Mouse (Mus musculus) gastrocnemius, postnatal 14 days (tissue): ENCODE results near the gene Gpr18. TPM values are rescaled to one million over a fixed set of nuclear protein-coding genes. Genes with fewer than 3 reads are reported as not detected.

Source experiments
- DNase-seq: peaks from one replicate; pipeline ENCODE4 v3.0.0; 2021; ENCODE audit warnings: mixed read lengths
- intact Hi-C: fragments of 180-260 bp; cut with DNase I; formaldehyde crosslinking; loops from one replicate; pipeline ENCODE4 v1.15.1; 2025; ENCODE audit warnings: low total_unique reads
- long read RNA-seq, 2 experiments: library from polyadenylated mRNA; stranded (forward); transcript quantifications; one replicate each; pipeline ENCODE4 v2.0.0; 2021
- total RNA-seq, 2 experiments: library from RNA; stranded (reverse); gene quantifications; 2 replicates each; pipeline ENCODE4 v1.2.3; 2021

Gene Gpr18
- total RNA-seq, result not detected
- long read RNA-seq, experiment 1, result 0 reads
- long read RNA-seq, experiment 2, result 0 reads

DNA sequence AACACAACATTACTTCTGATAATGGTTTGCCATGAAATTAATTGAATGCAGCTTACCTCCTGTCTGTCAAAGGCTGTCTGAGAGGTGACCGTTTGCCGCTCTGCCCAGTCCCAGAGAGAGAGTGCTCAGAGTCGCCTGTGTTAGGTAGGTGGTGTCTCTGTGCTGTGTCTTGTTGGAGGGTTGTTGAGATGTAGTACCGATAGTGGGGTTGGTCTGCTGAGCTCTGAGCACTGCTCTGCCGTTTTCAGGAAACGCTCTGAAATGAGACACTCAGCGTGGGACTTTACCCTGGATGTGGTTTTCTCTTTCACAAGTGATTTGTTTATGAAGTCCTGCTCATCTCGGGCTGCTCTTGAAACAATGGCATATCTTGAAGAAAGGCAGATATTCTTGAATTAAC, at the start of gene Gpr18:
TSS of gene Gpr18 (minus strand) at position 161 of the 400 bp plus-strand sequence.
- intact Hi-C loops, result loop anchor here (5.0 kb wide), 1 partner anchor 48 kb away; no protein-coding TSS in a partner anchor

DNA sequence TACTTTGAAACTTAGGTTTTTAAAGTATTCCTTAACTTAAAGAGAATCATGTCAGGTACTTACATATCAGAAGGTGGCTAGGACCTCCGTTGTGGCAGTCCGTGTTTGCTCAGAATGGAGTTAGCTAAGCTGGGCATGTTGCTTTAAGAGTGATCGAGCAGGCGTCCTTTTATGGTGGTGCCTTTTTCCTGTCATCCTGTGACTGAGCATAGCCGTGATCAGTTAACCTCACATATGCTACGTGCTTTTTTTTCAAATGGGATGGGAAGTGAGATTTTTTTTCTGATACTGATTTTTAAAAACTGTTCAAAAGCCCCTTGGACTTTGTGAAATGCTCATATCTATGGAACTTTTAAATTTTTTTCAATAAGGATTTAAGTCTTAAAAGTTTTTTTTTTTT, 49.4 kb upstream of the Gpr18 start, which contains the start of gene Gpr183:
TSS of gene Gpr183 (minus strand) at position 206 of the 400 bp plus-strand sequence.
- no peak for DNase-seq
- intact Hi-C loops, result no loop called here

More for the DNA sequence above, at the start of gene Gpr18:
- no peak for DNase-seq

DNA sequence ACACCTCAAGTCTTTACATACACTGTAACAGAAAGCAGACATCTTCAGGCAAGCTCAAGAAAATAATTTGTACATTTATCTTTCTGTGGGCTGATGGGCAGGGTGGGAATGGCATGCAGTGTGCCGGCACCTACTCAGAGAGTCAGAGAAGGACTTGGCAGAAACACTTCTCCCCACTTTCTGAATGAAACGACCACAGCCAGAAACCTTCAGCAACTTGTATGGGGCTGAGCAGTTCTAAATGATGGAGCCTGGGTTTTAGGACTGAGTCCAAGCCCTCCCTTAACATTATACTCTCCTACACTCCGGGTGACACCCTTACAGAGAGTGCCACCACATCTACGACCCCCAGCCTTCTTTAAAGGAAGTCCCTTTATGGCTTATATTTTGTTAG, 48.4 kb upstream of the Gpr18 start:
- intact Hi-C loops, result no loop called here
- DNase-seq, result no peak

DNA sequence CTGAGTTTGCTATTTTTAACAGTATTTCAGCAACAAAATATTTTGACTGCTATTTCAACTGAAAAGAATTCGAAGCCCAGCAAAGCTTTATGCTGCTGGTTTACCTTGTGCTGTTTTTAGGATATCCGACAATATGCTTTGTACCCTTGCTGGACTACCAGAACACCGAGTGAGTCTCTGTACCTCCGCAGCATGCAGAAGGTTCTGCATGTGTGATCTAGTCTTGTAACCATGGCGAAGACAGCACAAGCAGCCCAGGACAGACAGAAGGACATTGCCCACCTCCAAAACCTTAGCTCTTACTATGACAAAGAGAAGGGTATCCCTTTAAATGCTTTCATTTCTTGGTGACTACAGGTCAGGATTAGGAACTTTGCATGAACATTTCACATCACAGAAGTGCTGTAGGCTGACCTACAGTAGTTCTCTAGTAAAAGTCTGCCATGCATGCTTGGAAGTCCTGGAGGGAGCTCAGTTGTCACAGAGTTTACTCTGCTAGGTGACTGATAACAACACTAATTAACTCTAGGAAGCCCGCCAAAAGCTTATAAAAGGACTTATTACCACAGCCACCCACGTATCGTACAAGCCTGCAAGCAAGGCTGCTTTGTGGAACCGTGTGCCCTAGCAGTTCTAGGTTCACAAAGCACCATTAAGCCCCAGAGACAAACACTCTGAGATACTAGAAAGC, 47.8 kb upstream of the Gpr18 start:
- DNase-seq, result no peak
- intact Hi-C loops, result no loop called here

DNA sequence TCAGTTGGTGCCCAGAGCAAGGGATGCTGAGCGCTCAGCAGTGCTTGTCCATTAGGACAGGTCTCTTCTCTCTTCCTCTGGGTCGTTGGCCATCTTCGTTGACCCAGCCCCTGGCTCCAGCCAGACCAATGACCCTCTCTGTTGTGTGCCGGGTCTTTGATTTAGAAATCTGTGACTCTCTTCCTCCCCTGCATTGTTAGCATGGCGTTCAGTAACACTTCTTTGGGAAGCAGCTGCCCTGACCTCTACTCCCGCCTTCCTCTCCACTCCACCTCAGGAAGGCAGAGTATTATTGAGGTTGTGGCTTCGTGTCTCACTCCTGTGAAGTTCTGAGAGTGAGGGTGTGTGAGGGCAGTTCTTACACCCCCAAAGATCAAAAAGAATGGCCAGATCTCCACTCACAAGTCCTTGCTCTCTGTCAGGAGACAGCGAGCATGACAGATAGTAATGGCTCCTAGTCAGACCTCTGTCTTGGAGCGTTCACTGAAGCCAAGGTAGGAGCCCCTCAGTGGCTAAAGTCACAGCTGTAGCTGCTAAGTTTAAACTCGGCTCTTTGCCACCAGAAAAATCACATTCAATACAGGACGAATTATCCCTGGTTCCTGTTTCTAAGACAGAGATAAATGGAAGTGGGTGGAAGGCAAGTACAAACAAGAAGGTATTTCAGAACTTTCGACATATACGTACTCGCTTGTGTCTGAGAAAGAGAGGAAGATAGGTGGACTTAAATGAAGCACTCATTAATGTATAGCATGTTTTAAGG, 46.7 kb upstream of the Gpr18 start:
- DNase-seq, result no peak
- intact Hi-C loops, result no loop called here

DNA sequence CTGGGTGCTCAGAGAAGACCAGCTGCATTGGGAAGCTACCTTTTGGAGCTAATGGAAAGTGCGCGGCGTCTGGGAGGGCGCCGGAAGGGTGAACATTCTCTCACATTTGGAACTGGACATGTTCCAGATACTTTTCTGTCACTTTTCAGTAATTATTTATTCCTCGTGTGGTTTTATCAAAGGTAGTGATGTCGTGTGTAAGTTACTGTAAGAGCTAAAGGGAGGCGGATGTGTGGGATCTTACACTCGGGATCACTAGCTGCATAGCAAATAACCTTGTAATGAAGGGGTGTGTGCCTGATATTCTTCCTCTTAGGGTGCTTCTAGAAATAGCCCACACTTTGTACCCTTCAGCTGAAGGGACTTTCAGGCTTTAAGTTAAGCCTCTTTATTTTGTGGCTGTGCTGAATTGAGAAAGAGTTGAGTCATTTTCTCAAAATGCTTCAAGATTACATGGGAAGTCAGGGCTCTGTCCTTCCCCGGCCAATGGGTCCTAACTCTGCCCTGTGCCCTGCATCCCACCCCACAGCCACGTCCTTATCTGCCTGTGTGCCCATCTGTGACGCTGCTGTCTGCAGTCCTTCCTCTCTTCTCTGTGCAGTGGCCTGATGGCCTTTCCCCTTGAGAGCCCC, 46.0 kb upstream of the Gpr18 start:
- DNase-seq, result no peak
- intact Hi-C loops, result no loop called here

DNA sequence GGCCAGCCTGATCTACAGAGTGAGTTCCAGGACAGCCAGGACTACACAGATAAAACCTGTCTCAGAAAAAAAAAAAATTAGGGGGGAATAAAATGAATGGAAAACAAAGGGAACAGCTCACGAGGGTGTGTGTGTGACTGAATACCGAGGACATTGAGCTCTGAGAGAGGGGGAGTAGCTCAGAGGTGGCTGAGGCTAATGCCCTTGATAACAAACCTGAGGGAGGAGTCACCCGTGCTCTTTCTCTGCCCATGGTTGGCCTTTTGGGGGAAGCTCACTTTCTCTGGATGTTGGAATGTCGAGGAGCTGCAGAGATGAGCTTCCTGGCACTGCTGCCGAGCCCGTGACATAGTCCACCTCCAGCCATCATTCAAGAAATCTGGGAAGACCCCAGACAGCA, 45.4 kb upstream of the Gpr18 start:
- intact Hi-C loops, result no loop called here
- no peak for DNase-seq

DNA sequence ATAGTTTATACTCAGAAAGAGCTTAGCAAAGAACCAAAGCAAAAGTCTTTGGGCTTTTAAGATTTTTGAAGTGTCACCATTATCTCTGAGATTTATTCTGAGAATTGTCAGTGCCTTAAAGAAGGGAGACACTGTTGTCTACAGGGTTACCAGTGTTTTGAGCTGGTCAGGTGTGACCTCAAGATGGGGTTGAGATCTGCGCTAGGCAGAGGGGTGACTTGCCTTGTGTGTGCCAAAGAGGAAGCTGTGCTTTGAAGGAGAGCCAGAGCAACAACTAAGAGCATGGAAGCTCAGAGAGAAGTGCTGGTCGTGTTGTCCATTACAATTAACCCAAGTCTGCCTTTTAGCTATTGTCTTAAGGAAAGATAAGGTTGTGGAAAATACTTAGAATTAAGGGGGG, 45.0 kb upstream of the Gpr18 start:
- intact Hi-C loops, result no loop called here
- DNase-seq, result no peak

DNA sequence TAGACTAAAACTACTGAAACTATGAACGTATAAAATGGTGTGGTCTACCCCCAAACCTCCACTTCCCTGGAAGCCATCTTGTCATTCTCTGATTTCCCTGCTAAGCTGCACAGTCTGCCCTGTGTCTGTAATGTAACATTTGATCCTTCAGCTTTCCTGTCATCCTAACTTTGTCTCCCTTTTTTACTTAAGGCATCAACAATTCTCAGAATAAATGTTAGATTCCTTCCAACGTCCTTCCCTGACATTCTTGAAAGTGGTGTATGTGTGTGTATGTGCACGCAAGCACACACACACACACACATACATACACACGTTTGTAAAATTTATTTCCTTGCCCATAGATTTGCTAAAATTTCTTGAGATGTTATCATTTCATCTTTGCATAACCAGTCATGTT, 44.5 kb upstream of the Gpr18 start:
- intact Hi-C loops, result no loop called here

DNA sequence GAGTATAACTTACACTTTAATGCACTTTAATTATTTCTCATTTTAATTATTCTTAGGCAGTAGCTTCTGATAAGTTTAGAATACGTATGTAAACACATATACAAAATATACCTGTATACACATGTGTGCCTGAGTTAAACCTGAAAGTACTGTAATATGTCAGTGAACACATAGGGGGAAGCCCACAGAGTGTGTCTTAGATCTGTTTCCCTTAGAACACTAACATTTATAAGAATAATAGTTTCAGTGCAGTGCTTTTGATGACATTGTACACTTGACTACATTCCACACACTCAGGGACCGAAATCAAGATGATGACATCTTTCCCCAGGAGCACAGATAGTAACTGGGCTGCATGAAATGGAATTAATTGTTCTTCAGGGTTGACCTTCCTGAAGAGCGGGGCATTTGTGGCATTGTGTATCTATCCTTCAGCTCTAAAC, 44.0 kb upstream of the Gpr18 start:
- intact Hi-C loops, result no loop called here
- no peak for DNase-seq

More for the DNA sequence above, 44.5 kb upstream of the Gpr18 start:
- DNase-seq, result no peak

DNA sequence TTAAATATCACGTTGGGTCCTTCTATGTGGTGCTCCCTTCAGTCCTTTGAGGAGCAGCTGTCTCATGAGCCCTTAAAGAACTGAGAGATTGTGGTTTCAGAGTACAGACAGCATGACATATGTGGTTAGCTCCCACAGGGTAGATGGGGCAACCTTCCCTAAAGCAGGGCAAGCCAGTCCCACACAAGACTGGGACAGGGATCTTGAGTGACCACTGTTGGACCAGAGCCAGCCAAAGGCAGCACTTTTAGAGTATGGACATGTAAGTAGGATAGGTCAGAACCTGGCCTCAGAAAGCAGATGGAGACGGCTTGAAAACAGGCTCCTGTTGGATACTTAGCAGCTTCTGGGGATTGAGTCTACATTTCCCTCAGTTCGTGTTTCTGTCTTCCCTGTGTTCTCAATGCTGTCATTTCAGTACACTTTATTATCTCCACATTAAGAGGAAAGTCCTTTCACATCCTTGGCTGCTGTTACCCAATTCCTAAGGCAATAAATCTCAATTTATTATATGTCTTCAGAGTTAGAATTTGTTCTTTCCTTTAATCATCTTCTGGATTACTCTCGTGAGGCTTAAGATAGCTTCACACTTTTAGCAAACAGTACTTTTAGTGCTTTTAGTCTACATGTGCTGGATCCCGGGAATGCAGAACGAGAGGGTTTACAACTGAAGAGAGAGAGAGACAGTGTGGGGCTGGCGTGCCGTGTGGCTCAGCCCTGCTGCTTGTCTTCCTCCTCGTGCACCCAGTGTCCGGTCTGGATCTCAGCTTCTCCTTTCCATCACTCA, 43.4 kb upstream of the Gpr18 start:
- DNase-seq, result no peak
- intact Hi-C loops, result no loop called here

DNA sequence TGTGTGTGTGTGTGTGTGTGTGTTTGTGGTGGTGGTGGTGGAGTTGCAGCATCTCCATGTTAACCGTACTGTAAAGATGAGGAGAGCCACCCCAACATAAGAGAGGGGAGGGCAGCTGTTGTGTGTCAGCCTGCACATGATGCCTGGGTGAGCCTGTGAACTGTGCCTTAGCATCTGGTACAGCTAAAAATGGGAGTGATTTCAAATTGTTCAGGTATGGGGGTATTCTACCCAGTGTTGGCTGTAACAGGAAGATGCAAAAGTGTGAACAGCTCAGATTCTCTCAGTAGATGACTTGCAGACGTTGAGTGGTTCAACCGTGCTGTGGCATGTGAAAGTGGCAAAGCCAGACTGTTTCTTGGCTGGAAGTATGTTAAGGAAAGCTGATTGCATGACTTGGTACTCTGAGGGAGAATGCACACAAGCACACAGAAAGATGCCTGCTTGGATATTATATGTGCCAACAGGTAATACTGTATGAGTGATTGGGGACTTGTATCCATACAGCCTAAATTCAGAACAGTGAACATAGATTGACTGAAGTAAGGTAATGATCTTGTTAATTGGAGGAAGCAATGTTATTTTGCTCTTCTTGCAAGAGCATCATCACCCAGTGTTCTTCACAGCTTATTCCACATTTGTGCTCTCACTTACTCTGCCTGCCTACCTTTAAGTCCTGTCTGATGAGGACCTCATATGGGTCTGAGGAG, 42.6 kb upstream of the Gpr18 start:
- intact Hi-C loops, result no loop called here
- DNase-seq, result no peak

DNA sequence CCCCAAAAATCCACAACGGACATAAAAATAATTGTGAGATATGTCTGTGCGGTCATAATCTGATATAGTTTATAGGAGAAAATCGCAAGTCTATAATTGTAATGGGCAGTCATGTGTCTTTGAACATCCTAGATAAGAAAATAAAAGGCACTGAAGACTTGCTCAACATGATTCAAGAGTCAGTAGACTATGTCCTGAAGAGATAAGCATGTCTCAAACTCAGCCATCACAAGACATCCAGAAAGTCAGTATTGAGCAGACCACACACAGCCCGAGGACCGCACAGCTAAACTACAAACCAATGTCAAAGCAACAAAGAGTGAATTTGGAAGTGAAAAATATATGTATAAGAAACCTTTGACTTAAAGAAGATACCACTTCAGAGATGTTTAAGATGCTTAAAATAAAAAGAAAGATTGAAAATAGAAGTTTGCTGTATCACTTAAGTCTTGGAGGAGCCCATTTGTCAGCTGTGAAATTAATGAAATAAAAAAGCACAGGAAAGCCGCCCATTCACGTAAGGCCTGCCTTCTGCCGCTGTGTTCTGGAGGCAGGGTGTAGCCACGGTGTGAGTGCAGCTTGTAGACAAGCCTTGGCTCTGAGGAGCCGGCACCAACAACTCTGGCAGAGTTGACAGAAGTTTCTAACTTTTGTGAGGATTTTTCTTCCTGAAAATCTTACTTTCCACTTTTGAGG, 41.7 kb upstream of the Gpr18 start:
- no peak for DNase-seq

DNA sequence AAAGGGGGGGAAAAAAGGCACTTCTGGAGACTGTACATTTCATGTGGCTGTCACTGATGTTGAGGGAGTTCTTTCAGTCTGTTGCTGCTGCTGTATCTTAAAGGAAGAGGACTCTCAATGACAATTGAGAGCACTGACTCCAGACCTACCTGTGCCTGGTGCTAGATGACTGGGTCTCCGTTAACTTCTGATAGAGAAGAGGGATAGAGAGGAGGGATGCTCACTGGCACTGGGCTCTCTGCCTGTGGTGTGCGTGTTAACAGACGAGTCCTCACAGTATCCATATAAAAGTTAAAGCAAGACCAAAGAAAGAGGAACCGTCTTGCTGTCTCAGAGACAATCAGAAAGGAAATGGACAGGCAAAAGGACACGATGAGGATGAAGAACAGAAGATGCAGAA, 40.7 kb upstream of the Gpr18 start:
- no peak for DNase-seq
- intact Hi-C loops, result no loop called here

More for the DNA sequence above, 41.7 kb upstream of the Gpr18 start:
- intact Hi-C loops, result no loop called here

DNA sequence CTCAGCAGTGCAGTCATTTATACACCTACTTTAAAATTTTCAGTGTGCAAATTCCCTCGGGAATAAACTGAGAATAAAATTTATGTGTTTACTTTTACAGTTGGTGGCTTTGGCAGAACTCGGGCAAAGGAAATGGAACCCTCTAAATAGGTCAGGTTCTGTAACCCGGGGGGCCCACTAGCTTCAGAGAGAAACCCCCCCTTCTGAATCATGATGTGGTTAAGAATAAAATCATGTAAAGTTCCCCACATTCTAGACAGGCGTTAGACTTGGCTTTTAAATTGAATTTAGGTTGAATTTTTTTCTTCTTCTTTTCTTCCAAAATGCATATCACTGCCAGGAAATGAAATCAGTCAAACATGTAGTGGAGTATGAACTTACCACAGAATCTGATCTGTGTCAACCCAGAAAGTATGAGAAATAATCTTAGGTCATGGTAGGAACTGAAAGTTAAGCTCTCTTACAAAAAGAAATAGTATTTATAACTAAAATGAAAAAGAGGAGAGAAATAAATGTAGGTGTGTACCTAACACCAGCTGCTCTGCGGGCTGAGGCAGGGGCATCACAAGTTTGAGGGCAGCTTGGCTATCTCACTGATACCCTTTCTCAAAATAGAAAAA, 39.7 kb upstream of the Gpr18 start:
- no peak for DNase-seq
- intact Hi-C loops, result no loop called here

DNA sequence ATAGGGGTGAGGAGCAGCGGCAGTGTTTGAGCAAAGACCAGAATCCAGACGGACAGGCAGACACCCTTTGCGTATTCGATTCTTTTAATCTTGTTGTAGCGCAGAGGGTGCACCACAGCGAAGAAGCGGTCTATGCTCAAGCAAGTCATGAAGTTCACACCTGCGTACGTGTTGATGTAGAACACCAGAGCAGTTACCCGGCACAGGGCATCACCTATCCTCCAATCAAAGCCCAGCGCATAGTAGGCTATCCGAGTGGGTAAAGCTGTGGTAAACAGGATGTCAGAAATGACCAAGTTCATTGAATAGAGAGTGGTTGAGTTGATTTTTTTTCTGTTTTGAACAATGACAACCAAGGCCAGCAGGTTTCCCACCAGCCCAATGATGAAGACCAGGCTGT, 39.0 kb upstream of the Gpr18 start:
- intact Hi-C loops, result no loop called here
- no peak for DNase-seq

DNA sequence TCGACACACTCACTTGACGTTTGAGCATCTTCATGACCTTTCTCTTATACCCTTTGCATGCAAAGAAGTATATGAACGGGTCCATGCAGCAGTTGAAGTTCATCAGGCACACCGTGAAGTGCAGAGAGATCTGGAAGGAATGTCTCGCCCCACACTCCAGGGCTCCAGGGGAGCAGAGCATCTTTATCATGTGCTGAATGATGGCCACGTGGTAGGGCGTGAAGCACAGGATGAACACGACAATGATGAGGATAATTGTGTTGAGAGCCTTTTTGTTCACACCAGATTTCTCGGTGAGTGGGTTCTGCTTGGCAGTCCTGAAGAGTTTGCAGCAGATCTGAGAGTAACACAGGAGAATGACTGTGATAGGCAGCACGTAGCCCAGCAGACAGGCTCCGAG, 38.5 kb upstream of the Gpr18 start:
- DNase-seq, result no peak
- intact Hi-C loops, result no loop called here

DNA sequence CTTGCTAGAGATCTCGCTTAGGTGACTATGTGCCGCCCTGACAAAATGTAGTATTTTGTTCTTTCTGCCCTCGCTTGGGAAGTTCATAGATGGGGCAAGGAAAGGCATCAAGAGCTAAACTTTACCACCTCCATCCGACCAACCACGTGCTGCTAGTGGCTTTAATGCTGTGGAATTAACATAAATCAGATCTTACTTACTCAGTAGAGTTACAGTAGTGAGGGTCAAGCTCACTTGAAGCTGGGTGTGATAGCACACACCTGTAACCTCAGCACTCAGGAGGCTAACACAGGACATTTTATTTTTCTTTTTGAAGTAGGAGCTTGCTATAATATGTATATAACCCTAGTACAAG, 36.4 kb upstream of the Gpr18 start:
- intact Hi-C loops, result no loop called here
- DNase-seq, result no peak
